Mouse (Mus musculus) left cerebral cortex, adult 2 months (tissue): Measurements from ENCODE around the gene Zscan26. TPM values are rescaled to one million over a fixed set of nuclear protein-coding genes. Genes with fewer than 3 reads are reported as not detected.
"Not testable (repeated sequence)": the region's sequence is repeated elsewhere in the genome, so short reads cannot be mapped to it uniquely, and the experiment has no call there.

ENCODE experiments used
- DNase-seq, 2 experiments: peaks; one replicate each; pipeline ENCODE4 v3.0.0; 2021 to 2022; ENCODE audit warnings: low spot score in 2 of 2, mixed read lengths in 1 of 2; ENCODE audit errors: extremely low spot score in 1 of 2
- H3K27ac ChIP-seq: fragments of 200-600 bp; 2 replicates; pipeline ENCODE4 v1.8.1; 2022
- H3K4me3 ChIP-seq: fragments of 200-600 bp; 2 replicates; pipeline ENCODE4 v1.8.1; 2022
- CTCF ChIP-seq: fragments of 200-600 bp; IDR thresholded peaks from 2 replicates; pipeline ENCODE4 v1.8.1; 2022; ENCODE audit warnings: antibody characterized with exemption, mild to moderate bottlenecking, moderate library complexity
- intact Hi-C: fragments of 180-260 bp; cut with DNase I; formaldehyde crosslinking; loops from one replicate; pipeline ENCODE4 v1.15.1; 2025
- total RNA-seq, 2 experiments: library from RNA; stranded (reverse); gene quantifications; 2 replicates each; pipeline ENCODE4 v1.2.3; 2021

Zscan26 gene
- total RNA-seq, 2 experiments from 2014 or later: 56.7 to 57.3 TPM

DNA sequence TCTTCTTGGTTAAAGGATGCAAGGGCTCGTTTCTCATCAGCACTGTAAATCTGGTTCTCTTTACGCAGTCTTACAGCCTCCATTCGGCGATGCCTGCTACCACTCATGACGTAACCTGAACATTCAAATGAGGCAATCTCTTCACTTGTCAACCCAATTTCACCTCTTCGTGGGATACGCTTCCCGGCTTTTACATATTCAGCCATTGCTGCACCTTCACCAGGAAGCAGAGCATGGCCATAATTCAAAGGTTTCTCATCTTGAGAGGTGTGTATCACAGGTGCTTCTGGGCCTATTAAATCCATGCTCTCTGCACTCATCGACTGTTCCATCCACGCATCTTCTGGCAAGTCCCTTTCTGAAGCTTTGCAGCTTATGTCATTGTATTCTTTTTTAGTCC, 13.8 kb upstream of the Zscan26 start:
- intact Hi-C loops: loop anchor here (5.0 kb wide), 1 partner anchor 105 kb away; the partner anchor contains the start of gene Zscan12
- DNase-seq: no peak
- no peak overlapping the region for H3K4me3 ChIP-seq

GRCm38 (mm10) chr13:21462516-21462915, 9.0 kb upstream of the Zscan26 start:
- DNase-seq, H3K27ac ChIP-seq, intact Hi-C loops, H3K4me3 ChIP-seq: not testable (repeated sequence)

More for the DNA sequence above, 13.8 kb upstream of the Zscan26 start:
- no peak for TF ChIP-seq CTCF
- H3K27ac ChIP-seq: no peak overlapping the region

GRCm38 (mm10) chr13:21456347-21456746, 2.8 kb upstream of the Zscan26 start:
- DNase-seq: no peak
- H3K27ac ChIP-seq: no peak overlapping the region
- intact Hi-C loops: no loop called here
- TF ChIP-seq CTCF: no peak
- H3K4me3 ChIP-seq: no peak overlapping the region

DNA sequence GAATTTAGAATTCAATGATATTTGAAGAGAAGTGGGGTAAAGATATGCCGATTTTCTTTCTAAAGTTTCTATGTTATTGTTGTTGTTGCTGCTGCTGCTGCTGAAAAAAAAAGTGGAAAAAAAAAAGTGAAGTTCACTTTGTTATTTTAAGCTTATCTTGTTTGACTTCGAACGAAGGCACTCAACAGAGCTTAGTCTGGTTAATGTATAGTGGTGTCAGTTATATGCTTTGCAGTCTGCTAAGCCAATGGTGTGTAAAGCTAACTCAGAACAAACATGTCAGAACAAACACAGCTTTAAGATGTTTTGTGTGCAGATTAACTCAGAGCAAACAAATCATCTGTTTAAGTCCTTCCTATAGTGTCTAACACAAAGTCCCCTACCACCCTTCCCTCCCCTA, 603 bp upstream of the Zscan26 start:
- DNase-seq: no peak
- intact Hi-C loops: no loop called here
- Histone ChIP-seq H3K27ac (no peak overlapping the region), H3K4me3 (peak overlapping the region; percentile 70; the same call in 1 of the 2 replicates)
- no peak for TF ChIP-seq CTCF

- intact Hi-C loops: loop anchor here (1.0 kb wide), 4 partner anchors 25 to 91 kb away; partner anchors contain the start of genes Zkscan3, Zkscan4 and Zscan12
- Histone ChIP-seq H3K4me3 (peak overlapping the region; percentile 70), H3K27ac (peak overlapping the region; percentile 90)
Measured at GRCm38 (mm10) chr13:21453042-21453441, 488 bp downstream of the Zscan26 start.

GRCm38 (mm10) chr13:21447856-21448614, 5.5 kb downstream of the Zscan26 start:
- no peak for TF ChIP-seq CTCF
- Histone ChIP-seq H3K27ac (no peak overlapping the region), H3K4me3 (no peak overlapping the region)
- DNase-seq: no peak
- intact Hi-C loops: no loop called here

More at GRCm38 (mm10) chr13:21453042-21453441, 488 bp downstream of the Zscan26 start:
- DNase-seq: no peak
- no peak for TF ChIP-seq CTCF

- H3K4me3 ChIP-seq: no peak overlapping the region
- no peak for DNase-seq
- no peak for TF ChIP-seq CTCF
- intact Hi-C loops: no loop called here
- H3K27ac ChIP-seq: no peak overlapping the region
Measured at GRCm38 (mm10) chr13:21446796-21447195, 6.7 kb downstream of the Zscan26 start.

- Histone ChIP-seq H3K4me3 (peak overlapping the region; percentile 51), H3K27ac (peak overlapping the region; percentile 79; the same call in 1 of the 2 replicates)
- intact Hi-C loops: loop anchor here (2.0 kb wide), 1 partner anchor 32 kb away; no protein-coding TSS in a partner anchor
- no peak for TF ChIP-seq CTCF
- DNase-seq: no peak
Measured at GRCm38 (mm10) chr13:21441207-21441572, 12.3 kb downstream of the Zscan26 start.

DNA sequence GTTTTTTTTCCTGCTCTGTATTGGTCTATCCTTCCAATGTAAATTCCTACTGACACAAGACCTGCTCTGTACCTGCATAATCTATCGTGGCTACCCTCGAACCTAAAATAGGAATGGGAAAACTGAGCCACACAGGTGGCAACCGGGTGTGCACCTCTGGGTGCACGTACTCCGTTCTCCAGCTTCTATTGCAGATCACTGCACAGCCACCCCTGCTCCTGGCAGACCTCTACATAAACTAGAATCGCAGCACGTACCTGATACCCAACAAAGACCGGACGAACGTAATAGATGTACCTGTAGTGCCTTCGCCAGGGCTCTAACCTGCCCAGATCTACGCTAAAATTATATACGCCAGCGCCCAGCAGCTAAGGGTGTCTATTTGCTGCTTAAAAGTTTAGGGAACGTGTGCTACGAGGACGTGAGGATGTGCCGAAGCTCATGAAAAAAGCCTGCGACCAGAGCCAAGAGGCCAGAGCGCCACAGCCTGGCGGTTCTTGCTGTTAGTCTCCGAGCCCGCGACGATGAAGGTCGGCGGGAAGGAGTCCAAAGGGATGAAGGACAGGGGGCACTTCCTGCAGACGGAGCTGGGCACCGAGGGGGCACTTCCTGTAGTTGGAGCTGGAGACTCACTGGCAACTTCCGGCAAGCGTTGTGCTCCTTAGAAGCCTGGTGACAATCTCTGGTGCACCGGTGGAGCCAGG, 12.9 kb downstream of the Zscan26 start, which contains the start of gene Pgbd1:
Pgbd1 (minus strand) TSS at position 556 of the 704 bp plus-strand sequence.
- intact Hi-C loops: loop anchor here (2.0 kb wide), 1 partner anchor 32 kb away; no protein-coding TSS in a partner anchor
- peak; percentile 66 for DNase-seq
- peak; percentile 23 for TF ChIP-seq CTCF

GRCm38 (mm10) chr13:21435476-21435875, 18.1 kb downstream of the Zscan26 start:
- no peak for DNase-seq
- Histone ChIP-seq H3K27ac (no peak overlapping the region), H3K4me3 (no peak overlapping the region)
- no peak for TF ChIP-seq CTCF
- intact Hi-C loops: no loop called here

More for the DNA sequence above, 12.9 kb downstream of the Zscan26 start, which contains the start of gene Pgbd1:
- Histone ChIP-seq H3K4me3 (peak within 1 kb of the TSS; percentile 51), H3K27ac (peak within 1 kb of the TSS; percentile 79)

DNA sequence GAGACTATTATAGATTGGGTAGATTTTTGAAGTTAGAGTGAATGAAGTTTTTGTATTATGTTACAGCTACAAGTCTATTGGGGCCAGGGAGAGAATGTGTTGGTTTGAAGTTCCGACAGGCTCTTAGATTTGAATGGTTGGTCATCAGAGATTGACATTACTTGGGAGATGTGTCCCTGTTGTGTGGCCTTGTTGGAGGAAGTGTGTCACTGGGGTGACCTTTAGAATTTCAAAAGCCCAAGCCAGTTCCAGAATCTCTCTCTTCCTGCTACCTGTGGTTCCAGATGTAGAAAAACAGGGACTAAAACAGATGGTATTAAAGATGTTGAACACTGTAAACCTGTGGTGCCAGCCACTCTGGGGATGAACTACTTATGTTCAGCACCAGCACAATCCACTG, 25.9 kb downstream of the Zscan26 start:
- Histone ChIP-seq H3K27ac (no peak overlapping the region), H3K4me3 (no peak overlapping the region)
- no peak for TF ChIP-seq CTCF
- intact Hi-C loops: no loop called here
- DNase-seq: no peak

- Histone ChIP-seq H3K4me3 (no peak overlapping the region), H3K27ac (no peak overlapping the region)
- intact Hi-C loops: no loop called here
- no peak for DNase-seq
- no peak for TF ChIP-seq CTCF
Measured at GRCm38 (mm10) chr13:21423301-21423700, 30.2 kb downstream of the Zscan26 start.
